Mouse (Mus musculus) midbrain, embryonic 16.5 days (tissue): ENCODE data around the gene Gpr137. TPM values are rescaled to one million over a fixed set of nuclear protein-coding genes. Genes with fewer than 3 reads are reported as not detected.
"Not testable (repeated sequence)": the region's sequence is repeated elsewhere in the genome, so short reads cannot be mapped to it uniquely, and the experiment has no call there.

Source experiments
- ATAC-seq: fragments of 200-750 bp; cut with Nextera tagmentation; 2 replicates; pipeline ENCODE4 v1.8.0; 2017; ENCODE audit warnings: moderate TSS enrichment
- H3K27ac ChIP-seq: fragments of 300-500 bp; sonication (generic); 2 replicates; pipeline ENCODE4 v1.5.1; 2014; ENCODE audit warnings: mild to moderate bottlenecking, low read length, mixed read lengths
- H3K27me3 ChIP-seq: fragments of 300-500 bp; sonication (generic); 2 replicates; pipeline ENCODE4 v1.6.1; 2014; ENCODE audit warnings: low read depth, low read length, mixed read lengths; ENCODE audit not compliant: control insufficient read depth, insufficient read depth
- H3K36me3 ChIP-seq: fragments of 300-500 bp; sonication (generic); 2 replicates; pipeline ENCODE4 v1.6.1; 2014; ENCODE audit warnings: mild to moderate bottlenecking, low read length, moderate library complexity, mixed read lengths; ENCODE audit not compliant: control insufficient read depth, insufficient read depth
- H3K4me1 ChIP-seq: fragments of 300-500 bp; sonication (generic); 2 replicates; pipeline ENCODE4 v1.6.1; 2014; ENCODE audit warnings: mild to moderate bottlenecking, low read length, mixed read lengths; ENCODE audit not compliant: control insufficient read depth, insufficient read depth
- H3K4me2 ChIP-seq: fragments of 300-500 bp; sonication (generic); 2 replicates; pipeline ENCODE4 v1.6.1; 2014; ENCODE audit warnings: mild to moderate bottlenecking, low read length, mixed read lengths
- H3K4me3 ChIP-seq: fragments of 300-500 bp; sonication (generic); 2 replicates; pipeline ENCODE4 v1.5.1; 2014; ENCODE audit warnings: low read depth, mild to moderate bottlenecking, low read length, moderate library complexity, mixed read lengths
- H3K9ac ChIP-seq: fragments of 300-500 bp; sonication (generic); 2 replicates; pipeline ENCODE4 v1.6.1; 2014; ENCODE audit warnings: low read depth, low read length, mixed read lengths
- H3K9me3 ChIP-seq: fragments of 300-500 bp; sonication (generic); replicated peaks from 2 replicates; pipeline ENCODE4 v1.6.1; 2014; ENCODE audit warnings: mild to moderate bottlenecking, low read length, mixed read lengths; ENCODE audit not compliant: control insufficient read depth, poor library complexity, severe bottlenecking
- WGBS: fragments of 180-500 bp; shearing (Covaris S2); extraction: QIAGEN DNeasy Blood & Tissue Kit; methylation state at CpG from one replicate; pipeline ENCODE4 v1.1.7; 2014; 5-methylcytosine and 5-hydroxymethylcytosine counted together
- polyA plus RNA-seq: library from polyadenylated mRNA; unstranded; fragments of >200 nt; fragmentation: Nextera tagmentation; extraction: Ambion mirVana; gene quantifications from 2 replicates; pipeline ENCODE4 v1.2.1, GENCODE M21; 2015

Gene Gpr137
- polyA plus RNA-seq, 1 experiment from 2014 or later, result 69.7 TPM

- Histone ChIP-seq H3K27ac (no peak overlapping the region), H3K27me3 (no peaks in the 10 kb centered on the region), H3K4me1 (peaks cover 8% of the 10 kb centered on the region), H3K9ac (no peak overlapping the region), H3K9me3 (no peaks in the 10 kb centered on the region), H3K4me3 (no peak overlapping the region), H3K36me3 (peaks cover 16% of the 10 kb centered on the region), H3K4me2 (no peak overlapping the region)
- 83% methylated on average over 11 of the region's 11 CpGs for WGBS
- ATAC-seq, result no peak
Observed at GRCm38 (mm10) chr19:6913991-6914390, 28.3 kb downstream of the Gpr137 start.

- Histone ChIP-seq H3K27ac (no peak overlapping the region), H3K4me1 (peaks cover 18% of the 10 kb centered on the region), H3K36me3 (peaks cover 16% of the 10 kb centered on the region), H3K9ac (no peak overlapping the region), H3K4me3 (no peak overlapping the region), H3K9me3 (no peaks in the 10 kb centered on the region), H3K27me3 (no peaks in the 10 kb centered on the region), H3K4me2 (no peak overlapping the region)
- no peak for ATAC-seq
- WGBS, result 88% methylated on average over 6 of the region's 6 CpGs
Observed at GRCm38 (mm10) chr19:6913036-6913435, 29.2 kb downstream of the Gpr137 start.

GRCm38 (mm10) chr19:6912205-6912970, 29.9 kb downstream of the Gpr137 start:
- WGBS, result 92% methylated on average over 15 of the region's 15 CpGs
- H3K9ac ChIP-seq, result no peak overlapping the region

GRCm38 (mm10) chr19:6911101-6912074, 30.9 kb downstream of the Gpr137 start:
- Histone ChIP-seq H3K4me1 (peaks cover 23% of the 10 kb centered on the region), H3K9me3 (no peaks in the 10 kb centered on the region), H3K4me2 (peak overlapping the region; percentile 72), H3K4me3 (no peak overlapping the region), H3K36me3 (peaks cover 23% of the 10 kb centered on the region), H3K27ac (no peak overlapping the region), H3K9ac (no peak overlapping the region), H3K27me3 (no peaks in the 10 kb centered on the region)
- 79% methylated on average over 19 of the region's 19 CpGs for WGBS
- no peak for ATAC-seq

More at GRCm38 (mm10) chr19:6912205-6912970, 29.9 kb downstream of the Gpr137 start:
- Histone ChIP-seq H3K4me3 (no peak overlapping the region), H3K27me3 (no peaks in the 10 kb centered on the region), H3K4me2 (no peak overlapping the region), H3K36me3 (peaks cover 16% of the 10 kb centered on the region), H3K4me1 (peaks cover 23% of the 10 kb centered on the region), H3K9me3 (no peaks in the 10 kb centered on the region), H3K27ac (no peak overlapping the region)
- no peak for ATAC-seq

GRCm38 (mm10) chr19:6910306-6910705, 32.0 kb downstream of the Gpr137 start:
- Histone ChIP-seq H3K27ac (peak overlapping the region; percentile 97), H3K4me1 (peaks cover 23% of the 10 kb centered on the region), H3K4me2 (peak overlapping the region; percentile 72), H3K36me3 (peaks cover 30% of the 10 kb centered on the region), H3K4me3 (peak overlapping the region; percentile 54), H3K9ac (peak overlapping the region; percentile 69)
- ATAC-seq, result peak; percentile 5
- under 1% methylated on average over 29 of the region's 30 CpGs for WGBS
- H3K9me3 ChIP-seq, H3K27me3 ChIP-seq: not testable (repeated sequence)

- Histone ChIP-seq H3K27me3 (no peaks in the 10 kb centered on the region), H3K27ac (peak within 1 kb of the TSS; percentile 97), H3K4me2 (peak within 1 kb of the TSS; percentile 72), H3K4me3 (peak within 1 kb of the TSS; percentile 54), H3K4me1 (peaks cover 23% of the 10 kb centered on the region), H3K9ac (peak within 1 kb of the TSS; percentile 69), H3K9me3 (no peaks in the 10 kb centered on the region), H3K36me3 (peaks cover 34% of the 10 kb centered on the region)
- ATAC-seq, result peak; percentile 94
- WGBS, result under 1% methylated on average over 65 of the region's 65 CpGs
Observed at GRCm38 (mm10) chr19:6909507-6910289, 32.6 kb downstream of the Gpr137 start, which contains the start of the genes Trmt112 and Prdx5. Gene Trmt112 (plus strand): TSS chr19:6909698. Gene Prdx5 (minus strand): TSS chr19:6910106.

GRCm38 (mm10) chr19:6909021-6909420, 33.3 kb downstream of the Gpr137 start:
- peaks cover 23% of the 10 kb centered on the region for H3K4me1 ChIP-seq
- H3K4me2 ChIP-seq, result peak overlapping the region; percentile 72
- H3K9ac ChIP-seq, result peak overlapping the region; percentile 69
- no peaks in the 10 kb centered on the region for H3K27me3 ChIP-seq
- peak overlapping the region; percentile 97 for H3K27ac ChIP-seq
- peak overlapping the region; percentile 54 for H3K4me3 ChIP-seq
- H3K36me3 ChIP-seq, result peaks cover 34% of the 10 kb centered on the region
- WGBS, result 7% methylated on average over 11 of the region's 11 CpGs
- no peaks in the 10 kb centered on the region for H3K9me3 ChIP-seq
- ATAC-seq, result no peak

GRCm38 (mm10) chr19:6907811-6908540, 34.3 kb downstream of the Gpr137 start:
- peak overlapping the region; percentile 13; the same call in 1 of the 2 replicates for H3K9ac ChIP-seq
- H3K27me3 ChIP-seq, result no peaks in the 10 kb centered on the region
- peaks cover 23% of the 10 kb centered on the region for H3K4me1 ChIP-seq
- no peak overlapping the region for H3K27ac ChIP-seq
- ATAC-seq, result no peak
- peak overlapping the region; percentile 72 for H3K4me2 ChIP-seq
- WGBS, result 88% methylated on average over 7 of the region's 7 CpGs
- peaks cover 31% of the 10 kb centered on the region for H3K36me3 ChIP-seq
- H3K9me3 ChIP-seq, result no peaks in the 10 kb centered on the region
- H3K4me3 ChIP-seq, result peak overlapping the region; percentile 54; the same call in 1 of the 2 replicates
